Mouse (Mus musculus) cerebellum, postnatal 14 days (tissue): ENCODE results near the gene Stag2.

ENCODE experiments used
- DNase-seq, 2 experiments: peaks; one replicate each; pipeline ENCODE4 v3.0.0; 2021; ENCODE audit warnings: mixed read lengths in 2 of 2

Stag2 gene

GRCm38 (mm10) chrX:42148788-42149556 lies at the start of gene Stag2:
Gene Stag2, plus strand, starts transcription at chrX:42149317.
- peak; percentile 89 to 90 for DNase-seq

- no peak for DNase-seq
These were observed 42.0 kb upstream of the Stag2 start for GRCm38 (mm10) chrX:42107137-42107536.

- DNase-seq = no peak
These were observed 38.5 kb upstream of the Stag2 start for GRCm38 (mm10) chrX:42110585-42110984.

- DNase-seq = no peak
These were observed 29.6 kb upstream of the Stag2 start for GRCm38 (mm10) chrX:42119442-42120048.

- DNase-seq = no peak
These were observed 24.0 kb upstream of the Stag2 start for GRCm38 (mm10) chrX:42124963-42125697.

GRCm38 (mm10) chrX:42139882-42140281 lies 9.2 kb upstream of the Stag2 start:
- DNase-seq = no peak

GRCm38 (mm10) chrX:42142620-42143019 lies 6.5 kb upstream of the Stag2 start:
- DNase-seq = no peak

GRCm38 (mm10) chrX:42143991-42144390 lies 5.1 kb upstream of the Stag2 start:
- DNase-seq = no peak

GRCm38 (mm10) chrX:42148016-42148451 lies 1.1 kb upstream of the Stag2 start:
- DNase-seq = peak in 1 of 2 experiments; percentile 11

GRCm38 (mm10) chrX:42149557-42150345 lies 634 bp downstream of the Stag2 start:
- peak; percentile 43 to 69 for DNase-seq

- peak; percentile 89 for DNase-seq
These were observed 1.4 kb downstream of the Stag2 start for GRCm38 (mm10) chrX:42150346-42151023.

GRCm38 (mm10) chrX:42151024-42151754 lies 2.1 kb downstream of the Stag2 start:
- peak; percentile 11 to 23 for DNase-seq

- peak; percentile 83 for DNase-seq
These were observed 2.8 kb downstream of the Stag2 start for GRCm38 (mm10) chrX:42151903-42152369.

- no peak for DNase-seq
These were observed 3.9 kb downstream of the Stag2 start for GRCm38 (mm10) chrX:42153056-42153455.

GRCm38 (mm10) chrX:42165455-42165854 lies 16.3 kb downstream of the Stag2 start:
- DNase-seq = no peak

- no peak for DNase-seq
These were observed 21.7 kb downstream of the Stag2 start for GRCm38 (mm10) chrX:42170811-42171210.

- DNase-seq = no peak
These were observed 38.5 kb downstream of the Stag2 start for GRCm38 (mm10) chrX:42187590-42187989.

- DNase-seq = no peak
These were observed 39.8 kb downstream of the Stag2 start for GRCm38 (mm10) chrX:42188825-42189426.

- no peak for DNase-seq
These were observed 45.5 kb downstream of the Stag2 start for GRCm38 (mm10) chrX:42194608-42195007.

- no peak for DNase-seq
These were observed 53.4 kb downstream of the Stag2 start for GRCm38 (mm10) chrX:42202482-42202881.

- DNase-seq = no peak
These were observed 66.6 kb downstream of the Stag2 start for GRCm38 (mm10) chrX:42215742-42216141.
